Mouse (Mus musculus) lung, adult 18-20 months (tissue): ENCODE measurements around the gene Ppp2r3a.

ENCODE experiments used
- DNase-seq, 2 experiments: peaks; one replicate each; pipeline ENCODE4 v3.0.0; 2022; ENCODE audit warnings: mixed read lengths in 2 of 2

Ppp2r3a gene

DNA sequence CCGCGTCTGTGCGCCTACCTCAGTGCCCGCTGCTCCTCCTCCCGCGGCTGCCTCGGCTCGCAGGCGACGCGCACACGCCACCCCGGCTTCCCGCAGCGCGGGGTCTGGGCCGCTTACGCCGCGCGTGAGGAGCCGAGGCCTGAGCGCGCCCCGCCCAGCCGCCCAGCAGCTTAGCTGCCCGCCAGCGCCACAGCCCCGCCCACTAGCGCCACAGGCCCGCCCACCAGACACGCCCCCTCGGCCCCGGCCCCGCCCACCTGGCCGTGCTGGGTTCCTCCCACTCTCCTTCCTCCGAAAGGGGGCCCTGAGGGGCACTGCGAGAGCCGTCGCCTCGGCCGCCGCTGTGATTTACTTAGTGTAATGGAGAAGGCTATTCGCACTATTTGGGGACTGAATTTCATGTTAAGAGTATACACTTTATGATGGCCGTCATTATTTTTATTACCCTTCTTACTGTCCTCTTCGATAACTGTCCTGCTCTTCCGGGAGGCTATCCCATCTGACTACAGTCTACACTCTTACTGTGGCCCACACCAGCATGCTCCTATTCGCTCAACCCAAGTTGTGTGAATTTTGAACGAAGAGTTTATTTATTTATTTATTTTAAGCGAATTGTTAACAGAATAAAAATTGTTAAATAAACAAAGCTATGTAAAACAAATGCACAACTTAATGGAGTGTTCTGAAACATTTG lies at the start of gene Ppp2r3a:
Gene Ppp2r3a (minus strand): TSS at position 152 of the 694 bp plus-strand sequence.
- peak; percentile 96 for DNase-seq

DNA sequence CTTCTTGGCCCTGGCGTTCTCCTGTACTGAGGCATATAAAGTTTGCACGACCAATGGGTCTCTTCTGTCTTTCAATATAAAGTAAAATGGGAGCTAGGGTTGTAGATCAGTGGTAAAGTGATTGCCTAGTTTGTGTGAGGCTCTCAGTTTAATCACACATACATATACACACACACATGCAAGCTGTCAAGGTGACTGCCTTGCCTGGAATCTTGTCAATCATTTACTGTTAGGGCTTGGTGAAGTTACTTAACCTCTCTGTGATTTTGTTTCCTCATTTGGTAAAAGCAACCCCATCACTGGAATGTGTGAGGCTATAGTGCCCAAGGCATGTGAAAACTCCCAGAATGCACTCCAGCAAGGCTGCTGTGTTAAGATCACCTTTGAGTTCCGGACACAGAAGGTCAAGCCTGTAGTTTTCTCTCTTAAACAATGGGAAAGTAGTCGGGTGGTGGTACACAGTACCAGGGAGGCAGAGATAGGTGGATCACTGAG lies 48.9 kb upstream of the Ppp2r3a start:
- DNase-seq: no peak

DNA sequence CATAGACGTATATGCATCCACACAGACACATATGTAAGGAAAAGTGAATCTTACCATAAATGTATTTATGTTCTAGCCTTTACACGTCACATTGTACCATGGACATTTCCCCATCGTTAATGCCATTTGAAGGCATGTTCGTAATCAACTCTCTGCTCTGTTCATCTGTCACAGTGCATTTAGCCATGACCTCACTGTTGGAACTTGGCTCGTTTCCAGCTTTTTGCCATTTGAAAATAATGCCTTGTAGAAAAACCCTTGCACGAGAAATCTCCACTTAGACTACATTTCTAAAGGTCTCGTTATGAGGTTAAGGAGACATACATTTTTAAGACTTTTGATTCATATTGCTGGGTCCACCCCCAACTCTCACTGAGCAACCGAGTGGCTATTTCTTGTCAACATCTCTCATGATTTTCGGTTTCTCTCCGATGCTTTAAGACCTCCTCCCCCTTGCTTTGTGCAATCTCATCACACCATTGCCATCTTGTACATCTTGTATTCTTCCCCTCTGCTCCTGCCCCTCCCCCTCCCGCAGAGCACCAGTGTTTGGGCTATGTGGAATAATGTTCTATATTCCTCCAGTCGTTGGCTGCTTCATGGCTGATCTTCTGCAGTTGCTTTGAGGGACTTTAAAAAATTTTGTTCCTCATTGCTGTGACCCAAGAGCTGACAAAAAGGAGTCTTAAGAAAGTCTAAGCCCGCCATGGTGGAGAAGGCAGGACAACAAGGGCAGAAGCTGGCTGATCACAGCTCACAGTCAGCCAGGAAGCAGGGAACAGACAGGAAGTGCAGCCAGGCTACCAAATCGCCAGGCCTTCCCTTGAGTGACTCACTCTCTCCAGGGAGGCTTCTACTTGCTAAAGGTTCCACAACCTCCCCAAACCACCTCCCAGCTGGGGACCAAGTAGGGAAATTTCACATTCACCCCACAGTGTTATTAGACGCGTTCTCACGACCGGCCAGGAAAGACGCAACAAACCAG lies 40.4 kb upstream of the Ppp2r3a start:
- no peak for DNase-seq

DNA sequence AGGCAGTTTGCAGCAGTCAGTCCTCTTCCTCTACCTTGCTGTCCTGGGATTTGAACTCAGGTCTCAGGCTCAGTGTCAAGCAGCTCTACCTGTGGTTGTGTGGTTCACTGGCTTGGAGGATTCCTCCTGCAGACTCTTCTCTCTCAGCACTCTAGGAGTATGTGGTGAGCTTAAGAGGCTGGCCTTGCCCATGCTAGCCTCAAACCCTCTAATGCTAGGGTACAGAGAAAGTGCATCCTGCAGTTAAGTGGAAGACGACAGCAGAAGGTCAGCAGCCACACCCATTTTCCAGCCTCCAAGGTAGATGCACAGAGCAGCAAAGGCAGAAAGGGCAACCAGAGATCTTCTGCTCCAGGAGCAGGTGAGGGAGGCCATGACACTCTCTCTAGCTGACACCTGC lies 39.3 kb upstream of the Ppp2r3a start:
- no peak for DNase-seq

DNA sequence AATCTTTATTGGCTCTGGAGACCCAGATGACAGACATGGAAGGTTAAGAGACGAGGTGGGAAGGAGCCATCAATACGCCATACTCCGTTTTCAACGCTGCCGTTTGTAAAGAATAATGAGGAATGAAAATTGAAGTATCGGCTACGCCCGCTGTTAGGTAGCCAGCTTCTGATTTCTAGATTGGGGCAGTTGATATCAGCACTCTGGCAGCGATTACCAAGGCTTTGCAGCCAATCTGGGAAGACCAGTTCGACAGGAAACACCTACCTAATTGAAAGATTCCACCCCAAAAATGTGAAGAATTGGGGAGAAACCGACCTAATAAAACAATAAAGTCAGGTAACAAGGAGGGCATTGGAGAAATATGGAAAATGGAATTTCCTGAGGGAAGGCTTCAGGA lies 38.2 kb upstream of the Ppp2r3a start:
- DNase-seq: no peak

DNA sequence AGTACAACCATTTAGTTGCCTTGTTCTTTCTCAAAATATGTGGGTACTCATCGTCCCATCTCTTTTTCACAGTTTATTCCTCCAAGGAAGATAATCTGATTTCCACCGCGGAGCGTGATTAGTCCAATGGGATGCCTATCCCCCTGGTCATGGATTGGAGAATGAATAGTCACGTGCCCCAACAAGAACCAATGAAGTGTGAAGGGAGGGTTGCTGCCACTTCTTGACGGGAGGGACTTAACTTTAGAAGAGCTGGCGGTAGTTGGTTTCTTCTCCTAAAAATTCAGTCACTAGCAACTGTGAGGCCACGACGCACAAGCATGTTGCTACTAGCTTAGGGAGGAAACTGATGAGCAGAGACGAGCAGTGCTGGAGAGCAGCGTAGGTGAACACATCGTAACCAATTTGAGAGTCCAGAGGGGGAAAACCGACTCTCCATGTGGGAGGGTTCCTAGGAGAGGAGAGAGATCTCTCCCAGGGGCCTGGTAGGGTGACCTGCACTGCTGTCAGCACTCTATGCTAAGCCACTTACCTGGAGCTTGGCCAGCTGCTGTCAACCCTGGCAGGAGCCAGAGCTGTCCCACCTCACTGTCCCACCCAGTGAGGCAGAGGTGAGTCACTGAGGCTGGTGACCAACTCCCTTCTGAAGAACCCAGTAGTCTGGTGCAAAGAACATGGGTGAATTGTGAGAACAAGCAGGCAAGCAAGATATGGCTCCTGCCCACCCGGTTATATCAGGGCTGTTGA lies 37.5 kb upstream of the Ppp2r3a start:
- no peak for DNase-seq

DNA sequence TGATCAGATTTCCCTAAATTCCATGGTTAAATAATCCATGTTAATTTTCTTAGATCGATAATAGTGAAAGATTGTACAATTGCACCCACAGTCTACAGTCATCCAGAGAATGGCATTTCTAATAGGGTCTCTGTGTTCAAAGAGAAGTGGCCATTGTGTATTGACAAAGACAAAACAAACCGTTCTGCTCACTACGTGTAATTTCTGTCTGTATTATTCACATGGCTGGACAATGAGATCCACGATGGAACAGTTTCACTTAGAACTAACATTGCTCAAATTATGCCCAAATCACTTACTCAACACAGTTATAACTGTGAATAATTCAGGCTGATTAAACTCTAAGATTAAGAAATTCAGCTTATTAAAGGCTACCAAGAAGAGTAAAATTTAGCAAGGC lies 35.2 kb upstream of the Ppp2r3a start:
- no peak for DNase-seq

DNA sequence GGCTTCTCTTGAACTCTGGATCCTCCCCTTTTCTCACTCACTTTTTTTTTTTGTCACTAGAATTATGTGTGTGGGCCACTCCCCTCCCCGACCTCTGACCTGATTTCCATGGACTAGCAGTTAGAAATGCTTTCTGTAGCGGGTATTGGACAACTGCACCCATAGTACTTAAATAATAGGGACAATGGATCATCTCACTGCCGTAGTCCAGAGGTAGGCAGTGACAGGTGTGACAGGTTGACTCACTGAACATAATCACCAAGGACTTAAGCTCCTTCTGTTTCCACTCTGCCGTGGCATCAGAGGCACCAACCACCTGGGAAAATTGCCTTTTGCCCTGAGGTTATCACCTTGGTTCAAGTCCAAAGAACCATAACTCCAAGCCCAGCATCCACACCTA lies 32.5 kb upstream of the Ppp2r3a start:
- DNase-seq: no peak

DNA sequence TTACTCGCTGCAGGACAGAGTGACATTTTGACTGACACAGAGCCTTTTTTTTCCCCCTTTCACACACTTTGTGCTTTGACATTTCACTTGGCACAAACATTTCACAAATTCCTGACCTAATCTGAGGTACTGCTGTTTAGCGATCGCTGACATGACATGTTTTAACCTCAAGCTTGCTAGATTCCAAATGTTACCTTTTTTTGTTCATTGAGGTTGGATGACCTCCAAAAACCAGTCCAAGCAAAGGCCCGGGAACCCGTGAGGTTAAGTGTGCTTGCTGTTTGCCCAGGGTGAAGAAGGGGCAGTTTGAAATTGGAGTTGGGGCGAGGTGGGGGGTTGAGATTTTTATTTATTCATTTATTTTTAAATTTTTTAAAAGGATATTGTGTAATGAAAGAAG lies 31.1 kb upstream of the Ppp2r3a start:
- no peak for DNase-seq

DNA sequence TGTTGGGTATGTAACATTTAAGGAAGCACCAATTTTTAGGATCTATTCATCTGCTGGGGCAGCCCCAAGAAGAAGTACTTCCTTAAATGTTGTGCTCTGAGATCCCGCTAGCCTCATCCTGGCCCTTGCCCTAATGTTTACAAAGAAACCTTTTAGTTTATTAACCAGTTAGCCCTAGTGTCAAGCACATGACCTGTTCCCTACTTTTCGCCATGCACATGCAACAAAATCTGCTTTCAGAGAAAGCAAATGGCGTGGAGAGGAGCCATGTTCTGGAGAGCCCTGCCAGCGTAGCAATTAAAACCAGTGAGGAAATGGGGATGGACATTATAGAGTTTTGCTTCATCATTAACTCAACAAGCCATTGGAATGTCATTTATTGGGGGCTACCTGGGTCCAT lies 30.3 kb upstream of the Ppp2r3a start:
- no peak for DNase-seq

DNA sequence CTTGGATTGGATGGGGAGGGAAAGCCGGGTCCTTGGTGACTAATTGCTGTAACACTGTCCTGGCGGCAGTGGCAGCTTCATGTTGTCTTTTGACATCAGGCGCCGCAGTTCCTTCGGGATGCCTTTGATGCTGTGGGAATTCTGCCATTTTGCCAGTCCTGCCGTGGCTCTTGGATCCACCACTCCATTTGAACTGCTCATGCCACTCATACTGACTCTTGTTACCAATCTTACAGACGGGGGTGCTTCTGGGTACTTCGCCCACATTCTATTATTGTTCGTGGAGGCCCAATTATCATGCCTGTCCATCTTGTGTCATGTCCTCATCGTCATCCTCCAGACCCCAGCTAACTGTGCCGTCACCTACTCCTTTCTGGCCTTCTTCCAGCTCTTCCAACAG lies 29.7 kb upstream of the Ppp2r3a start:
- no peak for DNase-seq

DNA sequence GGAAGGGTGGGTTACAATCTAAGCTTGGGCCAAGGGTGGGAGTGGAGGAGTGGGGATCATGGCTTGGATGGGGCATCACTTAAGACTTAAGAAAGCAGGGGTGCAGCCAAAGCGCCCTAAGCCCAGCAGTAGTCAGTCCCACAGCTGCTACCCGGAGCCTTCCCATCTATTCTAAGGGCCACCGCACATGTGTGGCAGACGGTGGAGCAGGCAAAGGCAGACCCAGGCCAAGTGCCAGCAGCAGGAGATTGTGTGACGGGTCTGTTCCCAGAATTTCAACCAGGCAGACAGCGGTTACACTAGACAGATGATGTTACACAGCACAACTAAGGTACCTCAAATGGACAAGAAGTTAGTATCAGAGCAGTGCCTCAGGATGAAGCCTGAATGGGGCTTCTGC lies 29.3 kb upstream of the Ppp2r3a start:
- no peak for DNase-seq

DNA sequence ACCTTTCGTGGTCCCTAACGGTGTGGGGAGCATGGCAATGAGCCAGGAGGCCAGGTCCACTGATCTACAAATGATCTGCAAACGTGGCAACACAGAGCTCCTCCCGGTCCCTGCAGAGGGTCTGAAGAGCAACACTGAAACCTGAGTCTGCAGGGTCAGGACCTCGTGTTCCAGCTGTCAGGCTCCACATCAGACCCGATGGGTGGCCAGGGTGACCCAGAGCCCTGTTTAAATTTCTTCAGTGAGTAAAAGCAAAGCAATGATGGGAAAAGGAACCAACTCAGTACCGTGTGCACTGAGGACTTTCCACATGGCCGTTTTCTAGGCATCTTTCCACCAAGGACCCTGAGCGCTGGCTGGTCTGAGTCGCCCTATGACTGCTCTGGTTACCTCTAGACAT lies 28.6 kb upstream of the Ppp2r3a start:
- no peak for DNase-seq

DNA sequence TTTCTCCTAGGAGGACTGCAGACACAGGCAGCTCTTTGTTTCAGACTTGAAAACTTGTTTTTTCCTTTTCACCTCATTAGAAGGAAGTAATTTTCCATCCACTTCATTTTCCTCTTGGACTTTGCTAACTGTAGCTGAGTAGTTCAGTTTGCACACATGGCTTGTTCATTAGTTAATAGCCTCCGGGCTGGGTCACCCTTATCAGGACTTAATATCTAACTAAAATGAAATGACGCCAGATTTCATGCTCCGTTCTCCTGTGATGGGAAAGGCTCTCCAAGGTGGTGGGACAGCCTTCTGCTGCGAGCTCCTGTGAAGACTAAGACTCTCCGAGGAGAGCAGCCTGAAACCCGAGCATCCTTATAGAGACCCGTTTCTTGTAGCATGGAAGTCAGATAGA lies 21.1 kb upstream of the Ppp2r3a start:
- DNase-seq: no peak

DNA sequence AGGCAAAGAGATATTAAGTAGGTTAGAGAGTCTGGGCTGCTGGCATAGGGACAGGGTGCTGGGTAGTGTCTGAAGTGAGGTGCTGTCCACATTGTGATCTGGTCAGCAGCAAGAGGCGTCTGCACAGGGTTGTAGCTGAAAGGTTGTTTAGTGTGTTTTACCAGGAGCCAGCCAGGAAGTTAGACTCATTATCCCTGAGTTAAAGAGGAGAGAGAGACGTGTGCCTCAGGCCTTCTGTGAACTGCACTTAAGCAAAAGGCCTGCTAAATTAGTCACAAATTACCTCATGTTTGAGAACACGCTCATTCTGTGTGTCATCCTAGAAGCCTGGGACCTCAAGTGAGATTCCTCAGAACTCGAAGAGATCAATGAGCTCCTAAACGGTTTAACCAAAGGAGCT lies 18.4 kb upstream of the Ppp2r3a start:
- DNase-seq: no peak

DNA sequence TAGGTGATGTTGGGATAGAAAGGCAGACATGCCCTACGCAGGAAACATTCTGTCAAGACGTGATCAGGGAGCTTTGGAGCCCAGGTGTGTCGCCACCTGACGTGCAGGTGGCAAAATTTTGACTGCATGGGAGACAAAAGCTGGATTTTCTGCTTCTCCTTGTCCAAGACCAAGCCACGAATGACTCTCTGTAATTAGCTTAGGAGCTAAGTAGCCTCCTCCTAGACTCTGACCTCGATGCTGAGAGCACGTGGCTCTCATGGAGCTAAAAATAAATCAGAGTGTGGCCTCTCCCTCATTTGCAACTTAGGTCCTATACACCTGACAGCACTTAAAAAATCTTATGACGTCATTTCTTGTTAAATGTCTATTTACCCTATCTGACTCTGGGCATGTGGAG lies 14.4 kb upstream of the Ppp2r3a start:
- no peak for DNase-seq

DNA sequence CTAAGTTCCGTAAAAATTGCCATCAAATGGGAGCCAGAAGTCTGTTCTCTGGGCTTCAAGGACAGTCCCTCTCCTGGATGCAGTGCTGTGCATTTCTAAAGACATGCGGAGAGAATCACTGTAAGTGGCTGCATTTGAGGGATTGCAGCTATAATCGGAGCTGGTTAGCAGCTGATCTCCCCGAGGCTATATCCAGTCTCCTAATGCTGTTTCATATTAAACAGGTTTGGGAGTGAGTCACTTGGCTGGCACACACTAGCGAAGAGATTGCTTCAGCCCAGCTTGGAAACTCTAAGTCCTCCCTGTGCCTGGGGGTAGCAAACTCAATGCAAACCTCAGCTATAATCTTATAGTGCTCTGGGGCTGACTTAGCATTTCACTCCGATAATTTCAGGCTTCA lies 14.0 kb upstream of the Ppp2r3a start:
- DNase-seq: no peak

DNA sequence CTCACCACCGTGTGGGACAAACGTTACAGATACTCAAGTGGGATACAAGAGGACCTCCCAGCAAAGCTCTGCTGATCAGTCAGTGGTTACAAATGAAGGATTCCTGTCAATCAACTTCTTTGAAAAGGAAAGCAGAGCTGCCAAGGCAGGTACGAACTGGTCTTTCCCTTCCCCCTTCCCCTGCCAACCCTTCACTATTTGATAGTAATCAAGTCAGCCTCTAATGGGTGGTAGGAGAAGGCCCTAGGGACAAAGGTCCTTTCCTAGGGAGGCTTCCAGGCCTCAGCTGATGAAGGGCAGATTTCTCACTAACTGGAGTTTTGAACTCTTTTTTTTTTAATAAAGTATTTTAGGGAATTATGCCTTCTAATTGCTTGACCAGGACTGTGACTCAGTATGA lies 11.2 kb upstream of the Ppp2r3a start:
- DNase-seq: no peak

DNA sequence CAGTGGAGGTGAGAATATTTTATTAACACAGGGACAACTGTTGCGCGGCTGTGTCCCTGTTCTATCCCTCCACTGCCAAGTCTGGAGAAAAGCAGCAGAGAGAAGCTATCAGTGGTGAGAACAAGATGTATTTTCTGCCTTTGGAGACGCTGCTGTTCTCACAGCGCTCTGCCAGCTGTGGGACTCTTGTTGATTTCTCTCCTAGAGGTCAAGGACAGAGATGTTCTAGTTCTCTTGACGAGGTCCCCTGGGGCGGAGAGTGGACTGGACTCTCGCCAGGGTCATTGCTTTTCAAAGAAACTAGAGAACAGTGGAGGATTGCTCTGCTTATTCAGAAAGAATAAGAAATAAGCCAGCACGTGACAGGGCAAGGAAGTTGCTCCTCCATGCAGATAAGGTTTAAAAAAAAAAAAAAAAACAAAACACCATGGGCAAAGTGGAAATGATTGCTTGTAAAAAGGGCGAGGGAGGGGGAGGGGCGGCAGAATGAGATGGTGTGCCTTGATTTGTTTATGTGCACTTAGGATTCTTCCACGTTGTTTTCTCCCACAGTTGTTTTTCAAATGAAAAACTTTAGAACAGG lies 10.5 kb upstream of the Ppp2r3a start:
- peak; percentile 74 to 83 for DNase-seq

DNA sequence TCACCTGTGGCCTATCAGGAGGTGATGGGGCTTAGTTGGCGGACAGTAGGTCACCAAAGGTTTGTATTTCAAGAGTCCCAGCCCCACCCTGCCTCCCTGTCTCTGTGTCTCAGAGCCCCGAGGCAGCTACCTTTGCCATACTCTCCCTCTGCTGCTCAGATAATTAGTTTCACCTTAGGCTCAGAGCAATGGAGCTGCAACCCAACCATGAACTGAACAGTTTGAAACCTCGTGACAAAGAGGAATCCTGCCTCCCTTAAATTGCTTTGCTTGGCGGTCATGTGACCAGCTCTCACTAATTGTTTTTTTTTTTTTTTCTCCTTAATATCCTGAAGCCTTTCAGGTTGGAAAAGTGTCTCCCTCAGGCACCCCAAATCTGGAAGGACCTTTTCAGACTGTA lies 9.8 kb upstream of the Ppp2r3a start:
- DNase-seq: no peak

DNA sequence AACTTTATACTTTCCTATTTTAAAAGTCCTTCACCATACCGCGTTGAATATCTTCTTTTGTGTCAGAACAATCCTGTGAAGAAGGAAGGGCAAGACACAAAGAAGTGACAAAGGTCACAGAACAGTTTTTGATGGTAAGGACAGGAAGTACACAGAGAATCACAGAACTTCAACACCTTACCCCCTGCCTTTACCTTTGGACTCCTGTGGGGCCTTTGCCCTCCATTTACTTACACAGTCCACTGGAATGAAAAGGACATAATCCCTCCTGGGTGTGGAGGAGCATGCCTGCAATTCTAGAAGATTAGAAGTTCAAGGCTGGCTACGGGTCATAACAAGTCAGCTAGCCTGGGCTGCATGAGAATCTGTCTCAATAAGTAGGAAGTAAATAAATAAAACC lies 1.5 kb upstream of the Ppp2r3a start:
- DNase-seq: no peak

DNA sequence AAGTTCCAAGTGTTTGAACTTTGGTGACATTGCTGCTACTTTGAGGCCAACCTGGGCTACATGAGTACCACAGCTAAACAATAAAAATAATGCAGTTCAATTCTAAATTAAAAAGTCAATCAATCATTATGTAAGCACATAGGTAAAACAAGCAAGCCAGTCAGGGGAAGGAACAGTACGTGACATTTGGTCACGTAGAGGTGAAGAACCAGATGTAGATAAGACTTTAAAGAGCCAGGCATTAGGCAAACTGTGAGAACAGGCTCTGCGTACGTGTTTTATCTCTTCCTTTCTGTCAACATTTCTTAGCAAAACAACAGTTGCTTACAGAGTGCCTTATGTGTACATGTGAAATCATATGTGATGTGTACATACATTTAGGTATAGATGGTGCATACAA lies 946 bp upstream of the Ppp2r3a start:
- no peak for DNase-seq
